Mouse (Mus musculus) B cell, adult 2 months (primary cell): ENCODE results near the gene Gjb2.

ENCODE experiments used
- DNase-seq, 2 experiments: peaks; one replicate each; pipeline ENCODE4 v3.0.0; 2022

Gjb2 gene

GRCm38 (mm10) chr14:57104106-57105023, at the start of gene Gjb2:
Gene Gjb2 (minus strand): TSS chr14:57104702.
- DNase-seq = no peak

GRCm38 (mm10) chr14:57145741-57146140, 41.2 kb upstream of the Gjb2 start:
- no peak for DNase-seq

GRCm38 (mm10) chr14:57135265-57135664, 30.8 kb upstream of the Gjb2 start:
- DNase-seq = no peak

GRCm38 (mm10) chr14:57133161-57133661, 28.7 kb upstream of the Gjb2 start, which contains the start of gene Gjb6:
Gene Gjb6 (minus strand): TSS chr14:57133611.
- DNase-seq = no peak

- no peak for DNase-seq
These were observed 22.9 kb upstream of the Gjb2 start for GRCm38 (mm10) chr14:57127383-57127782.

GRCm38 (mm10) chr14:57122295-57122694, 17.8 kb upstream of the Gjb2 start:
- no peak for DNase-seq

- DNase-seq = no peak
These were observed 11.5 kb upstream of the Gjb2 start, which contains the start of gene Gm4491 for GRCm38 (mm10) chr14:57115823-57116544. Gene Gm4491 (minus strand): TSS chr14:57115883.

GRCm38 (mm10) chr14:57109194-57109593, 4.7 kb upstream of the Gjb2 start:
- peak; percentile 46 to 53 for DNase-seq

GRCm38 (mm10) chr14:57107916-57108315, 3.4 kb upstream of the Gjb2 start:
- no peak for DNase-seq

GRCm38 (mm10) chr14:57107091-57107490, 2.6 kb upstream of the Gjb2 start:
- DNase-seq = no peak

GRCm38 (mm10) chr14:57105721-57106120, 1.2 kb upstream of the Gjb2 start:
- no peak for DNase-seq

- DNase-seq = no peak
These were observed 609 bp upstream of the Gjb2 start for GRCm38 (mm10) chr14:57105111-57105510.

GRCm38 (mm10) chr14:57103711-57104105, 794 bp downstream of the Gjb2 start:
- no peak for DNase-seq

- no peak for DNase-seq
These were observed 1.4 kb downstream of the Gjb2 start for GRCm38 (mm10) chr14:57103121-57103520.

- DNase-seq = no peak
These were observed 2.9 kb downstream of the Gjb2 start for GRCm38 (mm10) chr14:57101623-57102022.

- no peak for DNase-seq
These were observed 8.6 kb downstream of the Gjb2 start for GRCm38 (mm10) chr14:57095855-57096254.

- DNase-seq = peak; percentile 30 to 31
These were observed 11.5 kb downstream of the Gjb2 start for GRCm38 (mm10) chr14:57093029-57093428.

- no peak for DNase-seq
These were observed 14.5 kb downstream of the Gjb2 start for GRCm38 (mm10) chr14:57090001-57090400.

GRCm38 (mm10) chr14:57089107-57089506, 15.4 kb downstream of the Gjb2 start:
- DNase-seq = no peak

GRCm38 (mm10) chr14:57084180-57084668, 20.3 kb downstream of the Gjb2 start:
- DNase-seq = no peak

GRCm38 (mm10) chr14:57082863-57083262, 21.6 kb downstream of the Gjb2 start:
- DNase-seq = no peak

- no peak for DNase-seq
These were observed 29.0 kb downstream of the Gjb2 start for GRCm38 (mm10) chr14:57075537-57075936.

GRCm38 (mm10) chr14:57069906-57070305, 34.6 kb downstream of the Gjb2 start:
- peak; percentile 64 for DNase-seq
